Mouse (Mus musculus): Measurements from ENCODE around the gene Gm13696. TPM values are rescaled to one million over a fixed set of nuclear protein-coding genes. Genes with fewer than 3 reads are reported as not detected.

The Gm13696 gene
- polyA plus RNA-seq, 2 experiments from 2014 or later, result not detected

Other genes starting within 250 kb of the Gm13696 start
- gene Itgav, start 248.7 kb upstream of the Gm13696 start, polyA plus RNA-seq (2017; shearing (Covaris generic)), result 10 to 100 TPM; 44.3 to 71.5 TPM
- gene Fam171b, start 160.5 kb upstream of the Gm13696 start, polyA plus RNA-seq (2017; shearing (Covaris generic)), result under 1 TPM; 0.20 to 0.65 TPM
- not detected for gene Zswim2, start 31.9 kb upstream of the Gm13696 start, polyA plus RNA-seq (2017; shearing (Covaris generic))
- not detected for gene Gm13698, start 17.4 kb upstream of the Gm13696 start, polyA plus RNA-seq (2017; shearing (Covaris generic))
- not detected for gene Gm13693, start 11.6 kb upstream of the Gm13696 start, polyA plus RNA-seq (2017; shearing (Covaris generic))
- gene Gm13695, start 5.8 kb upstream of the Gm13696 start, polyA plus RNA-seq (2017; shearing (Covaris generic)), result not detected
- not detected for gene Gm13694, start 5.8 kb downstream of the Gm13696 start, polyA plus RNA-seq (2017; shearing (Covaris generic))
- gene Gm13697, start 11.6 kb downstream of the Gm13696 start, polyA plus RNA-seq (2017; shearing (Covaris generic)), result not detected
- gene Gm13691, start 17.4 kb downstream of the Gm13696 start, polyA plus RNA-seq (2017; shearing (Covaris generic)), result not detected

Measured in activated CD4-positive, CD25-positive, alpha-beta regulatory T cell, adult 4 months (primary cell).